Mouse (Mus musculus) kidney, adult 8-10 months (tissue): ENCODE measurements around the gene Lmx1b.

Experiments
- DNase-seq, 2 experiments: peaks; one replicate each; pipeline ENCODE4 v3.0.0; 2022

The Lmx1b gene

DNA sequence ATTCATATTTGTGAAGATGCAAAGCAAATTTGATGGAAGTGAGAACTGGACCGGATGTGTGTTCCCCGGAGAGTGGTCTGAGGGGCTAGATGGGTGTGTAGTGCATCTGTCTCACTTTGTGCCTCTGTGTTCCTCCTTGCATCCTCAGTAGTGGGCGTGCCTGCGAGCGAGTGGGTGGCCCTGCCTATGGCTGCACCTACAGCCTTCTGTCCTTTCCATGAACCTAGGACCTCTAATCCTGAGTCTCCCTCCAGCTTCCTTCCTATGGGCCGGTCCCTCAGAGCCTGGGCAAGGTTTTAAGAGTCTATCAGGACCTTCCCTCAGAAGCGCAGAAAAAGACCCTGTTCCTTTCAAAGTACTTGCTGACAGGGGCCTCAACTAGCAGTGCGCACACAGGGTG is 124.9 kb downstream of the Lmx1b start:
- no peak for DNase-seq
